Mouse (Mus musculus) heart, postnatal 0 days (tissue): Measurements from ENCODE around the gene Eif3i.

Source experiments
- CTCF ChIP-seq: IDR thresholded peaks from 2 replicates; pipeline ENCODE4 v1.5.1; 2016; ENCODE audit warnings: antibody characterized with exemption, control low read depth, low read depth
- EP300 ChIP-seq: IDR thresholded peaks from 2 replicates; pipeline ENCODE4 v1.6.1; 2016; ENCODE audit warnings: antibody characterized with exemption, low read depth

GRCm38 (mm10) chr4:129555421-129555861 lies 45.0 kb downstream of the Eif3i start:
- peak; percentile 52 for TF ChIP-seq CTCF
- TF ChIP-seq EP300: no peak
